Mouse (Mus musculus): Measurements from ENCODE around the gene Nln. TPM values are rescaled to one million over a fixed set of nuclear protein-coding genes. Genes with fewer than 3 reads are reported as not detected.

The Nln gene
- polyA plus RNA-seq, 1 experiment from 2014 or later = 23.5 TPM

DNA sequence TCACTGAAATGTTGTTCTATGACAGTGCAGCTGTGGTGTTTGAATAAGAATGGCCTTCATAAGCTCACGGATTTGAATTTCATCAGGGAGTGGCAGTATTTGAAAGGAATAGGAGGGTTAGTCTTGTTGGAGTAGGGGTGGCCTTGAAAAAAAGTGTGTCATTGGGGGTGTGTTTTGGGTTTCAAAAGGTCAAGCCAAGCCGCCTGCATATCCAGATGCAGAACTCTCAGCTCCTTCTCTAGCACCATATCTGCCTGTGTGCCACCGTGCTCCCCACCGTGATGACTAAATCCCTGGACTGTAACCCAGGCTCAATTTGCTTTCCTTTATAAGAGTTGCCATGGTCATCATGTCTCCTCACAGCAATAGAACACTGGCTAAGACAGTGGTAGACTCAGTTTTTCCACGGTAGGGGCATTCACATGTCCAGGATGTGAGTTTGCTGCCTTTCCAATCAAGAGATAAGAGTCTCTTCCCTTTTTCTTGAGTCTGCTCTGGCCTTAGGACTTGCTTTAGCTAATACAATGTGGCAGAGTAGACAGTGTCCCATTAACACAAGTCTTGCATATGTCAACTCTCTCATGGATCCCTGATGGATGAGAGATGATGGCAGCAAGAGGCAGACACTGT lies 7.7 kb downstream of the Nln start:
- H3K4me2 ChIP-seq = no peak overlapping the region
- H3K36me3 ChIP-seq (ENCODE audit: control insufficient read depth, insufficient read depth, low read length) = no peaks in the 10 kb centered on the region
- H3K4me1 ChIP-seq (ENCODE audit: control insufficient read depth, insufficient read depth, low read length) = no peaks in the 10 kb centered on the region
- no peaks in the 10 kb centered on the region; the same call in 1 of the 2 replicates for H3K9me3 ChIP-seq (ENCODE audit: control insufficient read depth, low read length)
- no peaks in the 10 kb centered on the region for H3K27me3 ChIP-seq (ENCODE audit: control insufficient read depth, insufficient read depth, low read length)
- no peak overlapping the region for H3K27ac ChIP-seq (ENCODE audit: low read depth, low read length)
- WGBS = 88% methylated on average over 5 of the region's 5 CpGs
- ATAC-seq (ENCODE audit: low FRiP score) (no peak), DNase-seq (ENCODE audit: low spot score, missing footprints) (no peak)
- no peak overlapping the region for H3K9ac ChIP-seq (ENCODE audit: low read length)
- H3K4me3 ChIP-seq (ENCODE audit: low read depth, low read length) = no peak overlapping the region

GRCm38 (mm10) chr13:104100416-104100815 lies 9.0 kb downstream of the Nln start:
- no peaks in the 10 kb centered on the region for H3K36me3 ChIP-seq (ENCODE audit: control insufficient read depth, insufficient read depth, low read length)
- no peak overlapping the region for H3K4me2 ChIP-seq
- ATAC-seq (ENCODE audit: low FRiP score) = no peak
- no peak for DNase-seq (ENCODE audit: low spot score, missing footprints)
- no peak overlapping the region for H3K9ac ChIP-seq (ENCODE audit: low read length)
- no peaks in the 10 kb centered on the region; the same call in 1 of the 2 replicates for H3K9me3 ChIP-seq (ENCODE audit: control insufficient read depth, low read length)
- H3K27me3 ChIP-seq (ENCODE audit: control insufficient read depth, insufficient read depth, low read length) = no peaks in the 10 kb centered on the region
- WGBS = 83% methylated on average over 4 of the region's 4 CpGs
- H3K4me3 ChIP-seq (ENCODE audit: low read depth, low read length) = no peak overlapping the region
- no peaks in the 10 kb centered on the region for H3K4me1 ChIP-seq (ENCODE audit: control insufficient read depth, insufficient read depth, low read length)
- no peak overlapping the region for H3K27ac ChIP-seq (ENCODE audit: low read depth, low read length)

DNA sequence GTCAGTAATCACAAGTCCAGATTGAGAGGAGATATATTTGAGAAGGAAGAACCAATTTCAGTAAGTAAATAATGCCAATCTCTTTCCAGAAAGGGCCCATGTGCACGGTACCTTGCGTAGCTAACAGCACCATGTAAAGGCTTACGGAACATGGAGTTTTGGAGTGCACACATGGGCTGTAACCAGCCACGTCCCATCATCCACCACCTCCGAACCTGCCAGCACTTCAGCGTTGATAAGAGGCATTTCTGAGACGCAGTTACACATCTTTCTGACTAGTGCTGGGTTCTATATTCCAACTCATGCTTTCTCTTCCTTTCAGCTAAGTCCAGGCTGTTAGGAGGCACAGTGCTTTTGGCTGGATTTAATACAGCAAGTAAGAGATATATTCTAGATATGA lies 12.2 kb downstream of the Nln start:
- Histone ChIP-seq H3K4me3 (ENCODE audit: low read depth, low read length) (no peak overlapping the region), H3K4me1 (ENCODE audit: control insufficient read depth, insufficient read depth, low read length) (no peaks in the 10 kb centered on the region), H3K27me3 (ENCODE audit: control insufficient read depth, insufficient read depth, low read length) (no peaks in the 10 kb centered on the region), H3K4me2 (no peak overlapping the region), H3K27ac (ENCODE audit: low read depth, low read length) (no peak overlapping the region), H3K9me3 (ENCODE audit: control insufficient read depth, low read length) (no peaks in the 10 kb centered on the region), H3K9ac (ENCODE audit: low read length) (no peak overlapping the region), H3K36me3 (ENCODE audit: control insufficient read depth, insufficient read depth, low read length) (no peaks in the 10 kb centered on the region)
- ATAC-seq (ENCODE audit: low FRiP score) (no peak), DNase-seq (ENCODE audit: low spot score, missing footprints) (no peak)
- WGBS = 94% methylated on average over 7 of the region's 7 CpGs

DNA sequence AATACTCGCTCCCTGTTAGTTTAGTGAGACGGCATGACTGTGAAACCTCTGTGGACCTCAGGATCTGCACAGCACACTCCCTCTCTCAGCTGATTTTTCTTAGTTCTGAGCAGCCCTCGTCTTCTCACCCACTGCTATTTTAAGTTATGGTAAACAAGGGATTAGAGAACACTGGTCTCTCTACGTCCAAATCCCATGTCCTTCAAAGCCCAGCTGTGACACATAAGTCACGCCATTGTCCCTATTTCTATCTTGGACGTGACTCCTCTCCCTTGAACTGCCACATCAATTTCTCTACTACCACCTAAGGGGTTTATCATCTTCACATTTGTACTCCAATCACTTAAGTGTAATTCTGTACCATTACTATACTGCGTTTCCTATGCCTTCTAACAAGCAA lies 13.5 kb downstream of the Nln start:
- no peaks in the 10 kb centered on the region for H3K36me3 ChIP-seq (ENCODE audit: control insufficient read depth, insufficient read depth, low read length)
- ATAC-seq (ENCODE audit: low FRiP score) (no peak), DNase-seq (ENCODE audit: low spot score, missing footprints) (no peak)
- no peaks in the 10 kb centered on the region for H3K27me3 ChIP-seq (ENCODE audit: control insufficient read depth, insufficient read depth, low read length)
- H3K4me2 ChIP-seq = no peak overlapping the region
- H3K9me3 ChIP-seq (ENCODE audit: control insufficient read depth, low read length) = no peaks in the 10 kb centered on the region
- H3K9ac ChIP-seq (ENCODE audit: low read length) = no peak overlapping the region
- no peak overlapping the region for H3K27ac ChIP-seq (ENCODE audit: low read depth, low read length)
- H3K4me1 ChIP-seq (ENCODE audit: control insufficient read depth, insufficient read depth, low read length) = no peaks in the 10 kb centered on the region
- no peak overlapping the region for H3K4me3 ChIP-seq (ENCODE audit: low read depth, low read length)
- WGBS = 55% methylated on average over 7 of the region's 7 CpGs

DNA sequence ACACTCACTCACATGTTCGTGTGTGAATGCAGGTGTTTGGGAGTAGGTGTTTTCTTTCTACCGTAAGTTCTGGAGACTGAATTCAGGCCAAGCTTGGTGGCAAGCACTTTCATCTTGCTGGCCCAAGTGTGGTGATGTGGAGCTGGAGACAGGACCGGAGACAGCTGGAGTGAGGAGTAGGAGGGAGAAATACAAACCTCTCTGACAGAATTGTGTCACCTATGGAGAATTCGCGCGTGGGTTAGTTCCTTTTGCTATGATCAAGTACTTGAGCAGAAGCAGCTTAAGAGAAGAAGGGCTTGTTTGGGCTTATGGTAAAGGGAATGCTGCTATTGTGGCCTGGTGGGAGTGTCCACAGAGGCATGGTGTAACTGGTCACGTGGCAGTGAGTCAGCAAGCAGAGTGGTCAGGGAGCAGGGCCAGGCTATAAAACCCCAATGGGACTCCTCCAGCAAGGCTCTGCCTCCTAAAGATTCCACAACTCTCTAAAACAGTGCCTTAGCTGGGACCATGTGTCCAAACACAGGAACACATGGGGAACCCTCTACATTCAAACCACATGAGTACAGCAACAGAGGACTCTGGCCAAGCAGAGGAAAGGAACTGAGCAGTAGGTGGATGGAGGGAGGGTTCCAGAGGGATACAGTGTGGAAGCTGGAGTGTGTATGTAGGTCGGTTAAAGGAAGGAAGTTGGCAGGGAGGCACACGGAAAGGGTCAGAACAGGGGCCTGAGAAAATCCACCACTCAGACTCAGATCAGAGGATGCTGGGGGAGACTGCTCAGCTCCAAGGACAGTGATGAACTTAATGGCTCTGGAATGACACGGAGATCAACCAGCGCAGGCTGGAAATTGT lies 14.7 kb downstream of the Nln start:
- WGBS = 85% methylated on average over 11 of the region's 11 CpGs
- ATAC-seq (ENCODE audit: low FRiP score) = no peak
- Histone ChIP-seq H3K9ac (ENCODE audit: low read length) (no peak overlapping the region), H3K27me3 (ENCODE audit: control insufficient read depth, insufficient read depth, low read length) (no peaks in the 10 kb centered on the region), H3K9me3 (ENCODE audit: control insufficient read depth, low read length) (no peaks in the 10 kb centered on the region), H3K4me1 (ENCODE audit: control insufficient read depth, insufficient read depth, low read length) (no peaks in the 10 kb centered on the region), H3K36me3 (ENCODE audit: control insufficient read depth, insufficient read depth, low read length) (no peaks in the 10 kb centered on the region), H3K4me3 (ENCODE audit: low read depth, low read length) (no peak overlapping the region), H3K27ac (ENCODE audit: low read depth, low read length) (no peak overlapping the region), H3K4me2 (no peak overlapping the region)
- DNase-seq (ENCODE audit: low spot score, missing footprints) = no peak

DNA sequence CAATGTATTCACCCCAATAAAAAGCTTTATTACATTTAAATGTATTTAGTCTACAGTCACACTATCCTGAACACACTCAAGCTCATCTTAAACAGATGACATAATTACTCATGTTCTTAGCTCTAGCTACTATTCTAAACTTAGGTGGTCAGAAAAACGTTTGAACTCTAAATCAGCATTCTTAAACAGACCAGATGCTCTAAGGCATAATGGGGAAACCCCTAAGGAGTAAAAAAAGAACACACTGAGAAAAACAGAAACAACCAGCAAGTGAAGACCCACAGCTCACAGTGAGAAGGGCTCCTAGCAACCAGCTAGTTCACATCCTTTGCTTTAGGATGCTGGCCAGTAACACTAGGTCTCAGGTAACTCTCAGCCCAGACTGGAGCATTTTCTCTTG lies 17.7 kb downstream of the Nln start:
- no peaks in the 10 kb centered on the region for H3K4me1 ChIP-seq (ENCODE audit: control insufficient read depth, insufficient read depth, low read length)
- no peak overlapping the region for H3K4me2 ChIP-seq
- DNase-seq (ENCODE audit: low spot score, missing footprints) = no peak
- no peak for ATAC-seq (ENCODE audit: low FRiP score)
- no peaks in the 10 kb centered on the region for H3K36me3 ChIP-seq (ENCODE audit: control insufficient read depth, insufficient read depth, low read length)
- H3K9ac ChIP-seq (ENCODE audit: low read length) = no peak overlapping the region
- H3K27me3 ChIP-seq (ENCODE audit: control insufficient read depth, insufficient read depth, low read length) = no peaks in the 10 kb centered on the region
- no peak overlapping the region for H3K4me3 ChIP-seq (ENCODE audit: low read depth, low read length)
- H3K27ac ChIP-seq (ENCODE audit: low read depth, low read length) = no peak overlapping the region
- no peaks in the 10 kb centered on the region for H3K9me3 ChIP-seq (ENCODE audit: control insufficient read depth, low read length)
- 32% methylated on average over 1 of the region's 1 CpGs for WGBS

GRCm38 (mm10) chr13:104089387-104089786 lies 20.0 kb downstream of the Nln start:
- H3K4me3 ChIP-seq (ENCODE audit: low read depth, low read length) = no peak overlapping the region
- H3K9me3 ChIP-seq (ENCODE audit: control insufficient read depth, low read length) = no peaks in the 10 kb centered on the region
- H3K27ac ChIP-seq (ENCODE audit: low read depth, low read length) = no peak overlapping the region
- ATAC-seq (ENCODE audit: low FRiP score) (peak; percentile 70), DNase-seq (ENCODE audit: low spot score, missing footprints) (peak; percentile 88)
- no peak overlapping the region for H3K4me2 ChIP-seq
- WGBS = 35% methylated on average over 1 of the region's 1 CpGs
- H3K36me3 ChIP-seq (ENCODE audit: control insufficient read depth, insufficient read depth, low read length) = no peaks in the 10 kb centered on the region
- no peaks in the 10 kb centered on the region for H3K27me3 ChIP-seq (ENCODE audit: control insufficient read depth, insufficient read depth, low read length)
- no peaks in the 10 kb centered on the region for H3K4me1 ChIP-seq (ENCODE audit: control insufficient read depth, insufficient read depth, low read length)
- H3K9ac ChIP-seq (ENCODE audit: low read length) = no peak overlapping the region

DNA sequence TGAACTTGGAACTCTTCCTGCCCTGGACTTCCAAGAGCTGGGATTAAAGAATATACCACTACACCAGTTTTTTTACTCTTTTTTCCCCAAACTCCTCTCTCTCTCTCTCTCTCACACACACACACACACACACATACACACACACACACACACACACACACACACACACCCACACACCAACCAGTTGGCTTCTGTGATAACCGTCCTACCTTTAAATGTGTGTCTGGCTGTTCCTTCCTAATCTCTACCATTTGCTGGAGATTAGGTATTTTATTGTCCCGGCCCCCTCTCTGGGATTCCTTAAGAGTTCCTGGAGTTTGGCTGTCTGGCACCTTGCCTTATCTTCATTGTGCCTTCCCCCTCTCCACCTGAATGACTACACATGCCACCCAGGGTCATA lies 24.8 kb downstream of the Nln start:
- Histone ChIP-seq H3K27me3 (ENCODE audit: control insufficient read depth, insufficient read depth, low read length) (no peaks in the 10 kb centered on the region), H3K36me3 (ENCODE audit: control insufficient read depth, insufficient read depth, low read length) (no peaks in the 10 kb centered on the region), H3K9me3 (ENCODE audit: control insufficient read depth, low read length) (no peaks in the 10 kb centered on the region), H3K4me1 (ENCODE audit: control insufficient read depth, insufficient read depth, low read length) (no peaks in the 10 kb centered on the region), H3K9ac (ENCODE audit: low read length) (no peak overlapping the region), H3K4me3 (ENCODE audit: low read depth, low read length) (no peak overlapping the region), H3K4me2 (no peak overlapping the region), H3K27ac (ENCODE audit: low read depth, low read length) (no peak overlapping the region)
- no peak for DNase-seq (ENCODE audit: low spot score, missing footprints)
- no peak for ATAC-seq (ENCODE audit: low FRiP score)
- WGBS = 81% methylated on average over 2 of the region's 2 CpGs

DNA sequence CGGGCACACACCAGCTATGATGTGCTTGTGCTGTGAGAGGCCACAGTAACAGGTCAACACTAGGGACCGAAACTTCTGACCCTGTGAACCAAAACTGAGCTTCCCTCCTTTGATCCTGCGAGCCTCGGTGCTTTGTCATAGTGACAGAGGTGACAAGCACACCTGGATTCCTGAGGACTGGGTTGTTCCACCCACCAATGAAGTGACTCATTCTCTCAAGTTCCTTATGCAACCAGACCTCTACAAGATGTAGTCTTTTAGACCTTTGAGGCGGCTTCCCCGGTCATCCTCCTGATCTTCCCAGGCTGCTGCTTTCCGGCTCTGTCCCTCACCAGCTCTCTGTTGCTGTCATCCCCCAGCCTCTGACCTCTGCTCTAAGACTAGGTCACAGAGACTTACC lies 26.9 kb downstream of the Nln start:
- Histone ChIP-seq H3K9ac (ENCODE audit: low read length) (no peak overlapping the region), H3K27me3 (ENCODE audit: control insufficient read depth, insufficient read depth, low read length) (no peaks in the 10 kb centered on the region), H3K36me3 (ENCODE audit: control insufficient read depth, insufficient read depth, low read length) (no peaks in the 10 kb centered on the region), H3K27ac (ENCODE audit: low read depth, low read length) (no peak overlapping the region), H3K4me3 (ENCODE audit: low read depth, low read length) (no peak overlapping the region), H3K9me3 (ENCODE audit: control insufficient read depth, low read length) (no peaks in the 10 kb centered on the region), H3K4me1 (ENCODE audit: control insufficient read depth, insufficient read depth, low read length) (no peaks in the 10 kb centered on the region), H3K4me2 (no peak overlapping the region)
- 94% methylated on average over 7 of the region's 7 CpGs for WGBS
- ATAC-seq (ENCODE audit: low FRiP score) (no peak), DNase-seq (ENCODE audit: low spot score, missing footprints) (no peak)

Measured in midbrain, embryonic 11.5 days (tissue).